Mouse (Mus musculus) heart, postnatal 4 days (tissue): ENCODE results near the gene Smc4. TPM values are rescaled to one million over a fixed set of nuclear protein-coding genes. Genes with fewer than 3 reads are reported as not detected.
A peak's percentile ranks its signal among the peaks of the same experiment; 100 is the strongest.

Experiments used
- DNase-seq: peaks from one replicate; pipeline ENCODE4 v3.0.0; 2021
- total RNA-seq, 2 experiments: library from RNA; stranded (reverse); gene quantifications; 2 replicates each; pipeline ENCODE4 v1.2.3; 2021

Gene Smc4
- 100 to 1,000 TPM in 1 of 2 experiments, 10 to 100 TPM in 1; 93.9 to 109 TPM for total RNA-seq

DNA sequence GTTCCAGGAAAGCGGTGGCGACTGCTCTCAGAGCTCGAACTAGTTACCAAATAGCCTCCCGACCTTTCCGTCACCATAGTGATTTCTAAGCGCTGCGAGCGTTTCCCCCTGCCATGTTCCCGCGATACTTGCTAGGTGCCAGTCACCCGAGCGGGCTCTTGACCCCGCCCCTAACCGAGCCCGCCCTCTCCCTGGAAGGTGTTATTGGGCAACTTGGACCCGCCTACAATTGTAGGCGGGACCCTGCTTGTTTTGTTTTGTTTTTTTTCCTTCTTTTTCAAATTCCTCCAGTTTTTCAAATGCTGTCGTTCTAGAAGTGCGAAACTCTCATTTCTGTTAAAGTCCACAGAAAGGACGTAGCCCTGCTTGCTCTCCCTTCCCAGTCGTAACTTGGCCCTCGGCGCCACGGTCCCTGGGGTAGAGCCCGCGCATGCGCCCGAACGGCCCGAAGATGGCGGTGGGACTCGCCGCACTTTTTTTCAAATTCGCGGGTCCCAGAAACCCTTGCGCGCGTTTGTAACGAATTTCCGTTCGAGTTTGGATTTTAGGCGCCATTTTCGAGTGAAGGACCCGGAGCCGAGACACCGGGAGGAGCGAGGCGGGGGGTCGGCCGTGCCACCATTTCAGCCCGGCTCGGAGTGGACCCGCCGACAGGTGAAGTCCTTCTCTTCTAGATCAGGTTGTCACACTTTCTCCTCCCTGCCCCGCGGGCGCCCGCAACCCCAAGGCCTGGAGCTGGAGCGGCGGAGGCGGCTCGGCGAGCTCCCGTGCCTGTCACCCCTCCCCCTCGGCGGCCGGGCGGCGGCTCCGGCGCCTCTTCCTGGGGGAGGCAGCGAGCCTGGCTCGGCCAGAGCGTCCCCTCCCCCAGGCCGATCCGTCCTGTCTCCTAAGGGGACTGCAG lies at the start of gene Smc4, which contains the start of gene Ift80:
Gene Smc4 (plus strand): TSS at position 302 of the 901 bp plus-strand sequence.
Gene Ift80 (minus strand): TSS at position 134 of the 901 bp plus-strand sequence.
- peak; percentile 96 for DNase-seq

DNA sequence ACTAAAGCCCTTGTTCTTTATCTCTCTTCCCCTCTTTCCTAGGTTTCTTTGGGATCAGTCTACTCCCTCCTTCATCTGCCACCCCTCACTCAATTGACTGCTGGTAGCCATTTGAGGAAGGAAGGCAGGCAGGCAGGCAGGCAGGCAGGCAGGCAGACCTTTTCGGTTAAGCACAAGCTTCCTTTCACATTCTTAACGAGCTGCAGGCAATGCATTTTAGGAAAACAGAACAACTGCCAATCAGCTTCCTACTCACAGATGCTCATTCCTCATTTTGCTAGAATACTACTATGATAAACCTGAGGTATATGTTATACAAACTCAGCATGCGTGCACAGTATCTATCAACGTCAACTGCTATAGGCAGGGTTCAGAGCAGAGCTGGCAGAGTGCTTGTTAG lies 48.1 kb upstream of the Smc4 start:
- no peak for DNase-seq

DNA sequence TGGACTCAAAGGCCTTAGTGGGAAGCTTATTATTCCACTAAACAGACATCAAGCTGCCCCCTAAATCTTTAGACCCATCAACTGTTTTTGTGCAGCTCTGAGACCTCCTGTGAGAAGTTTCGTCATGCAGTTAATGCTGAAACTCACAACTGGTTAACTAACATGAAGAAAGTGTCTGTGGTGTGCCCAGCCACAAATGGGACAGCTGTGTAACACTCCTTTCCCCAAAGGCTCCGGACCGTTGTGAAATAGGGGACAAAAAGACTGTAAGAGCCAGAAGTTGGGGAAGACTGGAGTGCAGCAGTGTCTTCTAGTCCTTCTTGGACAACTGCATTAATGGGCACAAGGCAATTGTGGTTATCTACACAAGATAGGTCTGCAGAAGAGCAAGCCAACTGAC lies 47.1 kb upstream of the Smc4 start:
- DNase-seq = no peak

GRCm38 (mm10) chr3:68964682-68965081 lies 39.9 kb upstream of the Smc4 start:
- DNase-seq = peak; percentile 27

- DNase-seq = no peak
These were observed 37.8 kb upstream of the Smc4 start for GRCm38 (mm10) chr3:68966527-68967285.

GRCm38 (mm10) chr3:68967404-68967803 lies 37.1 kb upstream of the Smc4 start:
- no peak for DNase-seq

- no peak for DNase-seq
These were observed 35.4 kb upstream of the Smc4 start for GRCm38 (mm10) chr3:68969091-68969590.

- DNase-seq = no peak
These were observed 31.0 kb upstream of the Smc4 start for GRCm38 (mm10) chr3:68973574-68973973.

DNA sequence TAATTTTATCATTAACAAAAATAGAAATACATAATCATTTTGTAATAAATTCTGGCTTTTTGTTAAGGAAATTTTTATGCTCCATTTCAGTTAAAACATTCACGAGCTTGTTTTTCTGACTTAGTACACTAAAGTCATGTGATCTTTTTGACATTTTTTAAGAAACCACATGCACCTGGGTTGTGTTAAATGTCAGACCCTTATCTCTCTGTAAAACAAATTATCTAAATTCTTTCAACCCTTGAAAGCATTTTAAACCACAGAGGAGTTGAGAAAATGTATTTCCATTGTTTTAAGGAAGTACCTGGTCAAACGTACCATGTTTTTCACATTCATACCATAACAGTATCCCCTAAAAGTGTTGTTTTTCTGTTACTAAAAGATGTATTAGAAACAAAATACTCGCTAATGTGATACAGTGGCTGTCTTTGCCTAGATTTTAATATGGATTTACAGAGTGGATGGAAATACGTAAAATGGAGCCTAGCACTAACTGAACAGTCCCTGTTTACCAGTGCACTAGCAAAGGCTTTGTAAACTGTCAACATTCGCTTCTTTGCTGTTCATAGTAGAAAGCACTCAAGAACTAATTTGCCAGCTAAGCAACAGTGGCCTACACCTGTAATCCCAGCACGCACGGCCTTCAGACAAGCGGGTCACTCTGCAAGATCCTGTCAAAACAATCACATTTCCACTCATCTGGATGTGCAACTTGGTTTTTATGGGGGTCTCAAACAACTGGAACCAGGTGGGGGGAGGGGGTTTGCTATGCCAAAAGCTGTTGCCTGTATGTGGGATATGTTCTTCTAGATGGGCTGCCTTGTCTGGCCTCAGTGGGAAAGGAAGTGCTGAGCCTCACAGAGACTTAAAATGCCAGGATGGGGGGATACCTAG lies 29.7 kb upstream of the Smc4 start:
- no peak for DNase-seq

DNA sequence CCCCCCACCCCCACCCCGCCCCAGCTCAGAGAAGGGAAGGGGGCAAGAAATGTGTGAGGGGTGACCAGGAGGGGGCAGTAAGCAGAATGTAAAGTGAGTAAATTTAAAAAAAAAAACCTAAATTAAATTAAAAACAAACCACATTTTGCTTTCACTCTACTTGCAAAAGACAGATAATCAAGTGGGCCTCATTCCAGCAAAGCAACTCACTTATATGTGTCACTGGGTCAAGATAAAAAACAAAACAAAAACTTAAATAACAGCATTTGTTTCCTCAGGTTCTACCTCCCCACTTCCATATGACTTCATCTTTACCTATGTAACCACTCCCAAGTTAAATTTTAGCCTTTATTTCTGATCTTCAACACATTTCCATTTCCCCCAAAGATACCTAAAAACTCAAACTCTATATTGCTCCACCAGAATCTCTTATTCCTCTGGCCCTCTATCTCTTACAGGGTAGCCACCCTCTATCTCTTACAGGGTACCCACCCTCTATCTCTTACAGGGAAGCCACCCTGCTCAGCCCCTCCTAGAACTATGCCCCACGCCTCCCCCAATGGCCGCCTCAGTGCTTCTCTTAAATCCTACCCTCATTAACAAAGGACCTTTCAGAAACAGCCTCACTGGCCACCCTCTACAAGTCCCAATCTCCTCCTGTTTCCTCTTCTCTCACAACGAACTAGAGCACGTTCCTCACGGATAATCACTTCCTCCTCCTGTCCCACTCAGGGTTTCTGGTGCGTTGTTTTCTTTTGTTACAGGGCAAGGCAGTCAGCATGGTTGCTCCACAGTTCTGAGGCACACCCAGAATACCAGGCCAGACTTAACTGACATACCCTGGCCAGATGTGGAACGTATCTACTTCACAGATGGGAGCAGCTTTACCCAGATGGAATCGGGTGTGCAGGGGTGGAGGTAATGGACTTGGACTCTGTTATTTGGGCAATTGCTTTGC lies 28.7 kb upstream of the Smc4 start:
- DNase-seq = no peak

DNA sequence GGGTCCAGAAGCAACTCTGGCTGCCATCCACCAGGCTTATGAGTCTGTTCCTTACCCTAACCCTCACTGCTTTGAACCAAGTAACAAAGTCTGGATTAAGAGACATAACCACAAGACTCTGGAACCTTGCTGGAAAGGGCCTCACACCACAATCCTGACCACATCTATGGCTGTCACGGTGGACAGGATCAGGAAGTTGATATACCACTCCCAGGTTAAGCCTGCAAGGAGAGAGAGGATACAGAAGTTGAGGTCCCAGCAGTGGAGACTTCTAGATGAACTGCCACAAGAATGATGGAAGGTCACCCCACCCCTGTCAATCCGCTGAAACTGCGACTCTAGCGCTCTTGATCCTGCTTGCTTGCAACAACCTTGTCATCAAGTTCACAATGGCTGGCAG lies 26.8 kb upstream of the Smc4 start:
- DNase-seq = no peak

GRCm38 (mm10) chr3:68979187-68979586 lies 25.4 kb upstream of the Smc4 start:
- no peak for DNase-seq

DNA sequence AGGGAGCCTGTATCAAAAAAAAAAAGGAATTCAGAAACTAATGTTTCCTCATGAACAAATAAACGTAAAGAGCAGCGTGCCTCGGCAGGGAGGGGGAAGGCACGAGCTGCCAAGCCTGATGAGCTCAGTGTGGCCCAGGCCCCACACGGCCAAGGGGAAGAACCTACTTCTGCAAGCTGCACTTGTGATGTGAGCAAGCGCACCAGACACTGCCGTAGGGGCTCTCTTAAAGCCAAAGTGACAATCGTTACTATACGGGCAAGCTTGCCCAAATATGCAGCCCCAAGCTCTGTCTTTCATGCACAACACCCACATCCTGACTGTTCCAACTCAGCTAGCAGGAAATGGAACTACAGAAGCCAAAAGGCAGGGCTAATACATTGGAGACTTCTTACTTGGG lies 23.6 kb upstream of the Smc4 start:
- DNase-seq = peak; percentile 18

DNA sequence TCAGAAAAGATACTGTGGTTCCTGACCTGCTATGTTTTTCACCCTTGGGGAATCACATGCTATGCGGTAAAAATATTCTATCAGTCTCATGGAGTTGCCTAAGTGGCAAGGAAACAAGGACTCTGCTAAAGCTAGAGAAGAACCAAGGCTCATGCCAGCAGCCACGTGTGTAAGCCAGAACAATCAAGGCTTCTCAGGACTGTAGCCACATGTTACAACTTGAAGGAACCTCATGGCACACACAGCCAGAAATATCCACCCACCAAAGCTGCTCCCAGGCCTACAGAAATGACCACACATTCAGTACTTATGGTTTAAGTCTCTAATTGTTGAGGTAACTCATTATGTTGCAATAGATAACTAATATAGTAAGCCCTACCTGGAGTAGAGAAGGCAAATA lies 18.0 kb upstream of the Smc4 start:
- DNase-seq = no peak

DNA sequence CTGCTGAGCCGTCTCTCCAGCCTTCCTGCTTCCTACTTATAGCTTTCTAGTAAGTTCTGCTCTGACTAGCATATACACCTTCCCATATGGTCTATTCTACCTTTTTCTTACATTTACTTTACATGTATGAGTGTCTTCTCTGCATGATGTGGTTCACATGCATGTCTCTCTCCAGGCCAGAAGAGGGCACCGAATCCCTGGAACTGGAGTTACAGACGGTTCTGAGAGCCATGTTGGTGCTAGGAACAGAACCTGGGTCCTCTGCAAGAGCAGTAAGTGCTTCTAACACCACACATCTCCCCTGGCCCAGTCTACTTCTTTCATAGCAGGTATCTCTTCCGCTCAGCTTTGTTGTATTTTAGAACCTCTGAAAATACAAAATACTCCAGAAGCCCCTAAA lies 1.8 kb upstream of the Smc4 start:
- no peak for DNase-seq

- no peak for DNase-seq
These were observed 492 bp upstream of the Smc4 start for GRCm38 (mm10) chr3:69004055-69004436.

DNA sequence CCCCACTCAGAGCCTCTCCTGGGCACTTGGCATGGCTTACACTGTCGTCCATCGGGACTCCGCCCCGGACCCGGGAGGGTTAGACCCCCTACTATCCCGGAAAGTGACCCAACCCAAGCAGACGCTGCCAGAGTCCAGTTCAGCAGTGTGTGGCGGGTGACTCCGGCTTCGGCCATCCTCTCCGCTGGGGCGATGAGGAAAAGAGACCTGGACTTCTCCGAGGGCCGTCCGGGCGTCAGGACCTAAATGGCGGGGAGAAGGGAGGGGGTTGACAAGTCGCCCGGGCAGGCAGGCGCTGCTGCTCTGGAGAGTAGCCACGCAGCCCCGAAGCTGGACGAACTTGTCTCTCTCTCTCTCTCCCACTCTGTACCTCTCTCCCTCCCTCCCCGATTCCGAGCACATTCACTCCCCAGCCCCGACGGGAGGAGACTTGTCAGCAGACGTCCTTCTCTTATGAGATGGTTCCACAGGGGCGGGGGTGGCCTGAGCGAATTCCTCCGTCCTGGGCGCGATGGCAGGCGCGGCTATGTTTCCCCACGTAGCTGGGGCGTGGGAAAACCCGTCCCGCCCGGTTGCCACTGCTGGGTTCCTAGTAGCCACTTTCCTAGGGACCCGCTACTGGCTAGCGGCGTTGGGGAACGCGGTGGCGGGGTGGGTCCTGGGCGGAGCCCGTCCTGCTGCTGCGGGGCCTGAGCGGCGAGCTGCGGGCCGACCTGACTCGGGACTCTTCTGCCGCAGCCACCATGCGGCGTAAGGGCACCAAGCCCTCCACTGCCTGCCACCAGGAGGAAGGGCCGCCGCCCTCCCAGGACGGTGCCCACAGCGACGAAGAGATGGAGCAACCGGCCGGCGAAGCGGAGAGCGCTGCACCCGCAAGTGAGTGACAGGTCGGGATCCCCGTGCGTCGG lies 1.1 kb downstream of the Smc4 start:
- peak; percentile 75 for DNase-seq

- DNase-seq = no peak
These were observed 1.8 kb downstream of the Smc4 start for GRCm38 (mm10) chr3:69006246-69006760.

DNA sequence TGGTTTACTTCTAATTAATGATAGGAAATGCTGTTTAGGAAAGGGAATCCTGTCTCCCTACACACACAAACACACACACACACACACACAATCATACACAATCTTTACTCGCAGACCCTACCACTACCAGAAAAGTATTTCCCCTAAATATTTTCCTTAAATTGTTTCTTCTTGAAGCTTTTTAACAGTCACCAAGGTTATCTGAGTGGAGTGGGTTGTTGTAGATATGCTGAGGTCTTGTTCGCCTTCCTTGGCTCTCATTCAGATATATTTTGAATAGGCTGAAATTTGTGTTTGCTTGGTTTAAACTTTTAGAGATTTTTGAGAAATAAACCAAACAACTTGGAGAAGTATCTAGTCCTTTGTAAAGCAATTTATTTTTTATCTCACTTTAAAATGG lies 4.3 kb downstream of the Smc4 start:
- no peak for DNase-seq

GRCm38 (mm10) chr3:69017181-69017580 lies 12.6 kb downstream of the Smc4 start:
- no peak for DNase-seq
